Mouse (Mus musculus) thymus, postnatal 25 days (tissue): ENCODE data around the gene Arntl2.
A peak's percentile ranks its signal among the peaks of the same experiment; 100 is the strongest.
"Not testable (repeated sequence)": the region's sequence is repeated elsewhere in the genome, so short reads cannot be mapped to it uniquely, and the experiment has no call there.

Source experiments
- DNase-seq: peaks from one replicate; pipeline ENCODE4 v3.0.0; 2022

The Arntl2 gene

DNA sequence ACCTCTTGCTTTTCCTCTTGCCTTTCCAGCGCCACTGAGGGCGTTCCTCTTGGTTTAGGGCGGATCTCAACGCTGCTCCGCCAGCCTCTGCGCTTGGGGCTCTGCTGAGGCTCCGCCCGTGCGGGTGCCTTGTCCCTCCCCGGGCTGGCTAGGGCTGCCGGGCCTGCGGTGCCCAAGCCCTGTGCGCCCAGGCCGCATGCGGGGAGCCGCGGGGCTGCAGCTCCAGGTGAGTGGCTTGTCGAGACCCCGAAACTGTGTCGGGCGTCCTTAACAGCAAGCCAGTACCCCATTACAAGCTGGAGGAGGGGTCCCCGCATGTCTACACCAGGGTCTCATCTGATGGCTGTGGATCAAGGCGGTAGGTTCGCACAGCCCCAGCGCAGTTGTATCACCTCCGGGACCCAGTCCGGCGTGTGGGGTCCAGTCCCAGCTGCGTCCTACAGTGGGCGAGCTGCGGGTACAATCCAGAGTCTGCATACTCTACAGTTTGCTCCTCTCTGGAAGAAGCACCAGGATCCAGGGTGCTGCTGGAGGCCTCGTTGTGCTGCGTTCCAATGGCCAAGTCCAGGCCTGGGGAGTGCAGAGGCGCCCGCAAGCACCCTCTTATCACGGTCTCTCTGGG is at the start of gene Arntl2:
Gene Arntl2, plus strand, starts transcription at position 132 of the 622 bp plus-strand sequence.
- DNase-seq = peak; percentile 35

DNA sequence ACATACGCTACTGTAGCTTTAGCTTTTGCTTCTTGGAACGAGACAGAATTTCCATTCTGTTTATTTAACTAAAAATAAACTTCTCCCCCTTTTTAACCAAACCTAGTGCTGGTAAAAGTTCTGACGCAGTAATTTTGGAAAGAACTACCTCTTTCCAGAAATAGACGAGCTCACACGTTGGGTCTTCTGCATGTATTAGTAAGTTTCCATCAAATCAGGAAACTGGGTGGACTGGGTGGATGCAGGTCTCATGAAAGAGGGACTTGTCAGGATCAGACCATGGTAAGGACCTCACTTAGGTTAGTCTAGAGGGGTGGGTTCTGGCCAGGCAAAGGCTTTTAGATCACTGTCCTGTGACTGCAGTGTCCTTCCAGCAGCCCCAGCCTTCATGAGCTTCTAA is 49.3 kb upstream of the Arntl2 start:
- DNase-seq = no peak

DNA sequence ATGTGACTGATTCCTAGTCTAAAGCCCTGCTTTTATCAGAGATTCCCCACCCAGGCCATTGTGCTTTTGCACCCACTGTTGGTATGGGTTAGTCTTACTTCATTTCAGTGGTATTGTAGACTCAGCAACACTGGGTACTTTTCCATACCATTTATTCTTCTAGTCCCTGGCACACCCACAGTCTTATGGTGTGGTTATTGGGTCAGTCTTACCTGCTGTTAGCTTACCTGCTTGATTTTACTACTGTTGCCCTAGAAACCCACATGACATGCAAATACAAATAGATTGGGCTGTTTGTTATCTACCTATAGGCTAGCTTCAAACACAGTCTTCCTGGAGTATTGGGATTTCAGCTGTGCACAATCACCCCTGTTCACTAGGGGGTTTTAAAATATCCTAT is 48.8 kb upstream of the Arntl2 start:
- DNase-seq = no peak

DNA sequence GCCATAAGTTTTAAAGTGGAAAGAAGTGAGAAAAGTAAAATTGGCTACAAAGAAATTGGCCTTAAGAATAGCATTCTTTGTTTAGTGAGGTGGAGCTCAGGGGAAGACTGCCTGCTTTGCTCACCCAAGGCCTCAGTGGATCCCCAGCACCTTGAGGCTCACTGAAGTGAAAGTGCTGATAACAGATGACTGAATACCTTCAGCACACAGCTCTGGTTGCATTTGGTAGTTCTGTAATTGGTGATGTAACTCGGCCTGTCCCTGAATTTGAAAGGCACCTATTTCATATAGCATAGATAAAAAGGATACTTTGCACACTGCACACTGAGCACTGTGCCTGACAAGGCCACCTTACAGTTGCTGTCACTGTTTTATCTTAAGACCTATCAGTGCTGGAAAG is 47.6 kb upstream of the Arntl2 start:
- DNase-seq = no peak

DNA sequence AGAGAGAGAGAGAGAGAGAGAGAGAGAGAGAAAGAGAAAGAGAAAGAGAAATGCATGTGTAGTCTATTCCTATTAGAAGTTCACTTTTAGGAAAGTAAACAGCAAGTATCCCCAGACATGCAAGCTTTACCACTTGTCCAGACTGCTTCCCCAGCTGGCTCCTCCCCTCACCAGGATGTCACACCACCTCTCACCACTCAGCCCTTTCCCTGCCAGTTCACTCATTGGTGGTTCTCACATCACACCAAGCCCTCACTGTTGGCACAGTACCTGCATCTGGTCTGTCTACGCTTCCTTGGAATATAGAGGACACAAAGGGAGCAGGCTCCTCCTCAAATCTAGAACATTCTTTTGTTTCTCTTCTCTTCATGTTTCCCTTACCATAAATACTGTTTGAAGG is 44.2 kb upstream of the Arntl2 start:
- no peak for DNase-seq

DNA sequence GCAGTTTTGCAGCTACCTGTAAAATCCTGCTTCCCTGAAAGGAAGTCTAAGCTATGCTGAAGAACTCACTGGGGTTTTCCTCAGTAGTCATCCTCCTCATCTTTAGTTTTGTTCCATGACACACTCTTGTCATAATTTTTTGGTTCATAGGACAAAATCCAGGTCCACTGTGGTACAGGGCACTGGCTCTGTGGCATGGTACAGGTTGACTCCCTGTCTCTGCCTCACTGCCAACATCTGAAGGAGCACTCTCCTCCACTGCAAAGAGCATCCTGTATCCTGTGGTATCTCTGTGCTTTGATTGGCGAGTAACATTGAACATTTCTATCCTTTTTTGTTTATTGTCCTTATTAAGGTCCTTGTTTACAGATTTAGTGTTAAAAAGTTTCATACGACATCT is 43.7 kb upstream of the Arntl2 start:
- DNase-seq = no peak

DNA sequence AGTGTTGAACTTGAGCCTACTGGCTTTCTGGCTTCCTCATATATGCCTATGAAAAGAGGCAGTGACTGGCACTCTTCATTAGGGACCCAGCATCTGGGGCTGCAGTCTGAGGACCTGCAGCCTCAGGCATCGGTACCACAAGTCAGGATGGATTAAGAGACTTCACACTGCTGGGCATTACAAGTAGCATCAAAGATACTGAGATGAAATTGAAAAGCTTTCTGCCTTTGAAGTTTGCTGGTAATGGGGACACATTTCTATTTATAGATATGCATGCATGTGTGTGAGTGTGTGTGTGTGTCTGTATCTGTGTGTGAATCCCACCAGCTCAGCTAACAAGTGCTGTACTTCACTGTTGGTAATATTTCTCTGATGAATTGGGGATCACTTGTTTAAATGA is 43.2 kb upstream of the Arntl2 start:
- no peak for DNase-seq

DNA sequence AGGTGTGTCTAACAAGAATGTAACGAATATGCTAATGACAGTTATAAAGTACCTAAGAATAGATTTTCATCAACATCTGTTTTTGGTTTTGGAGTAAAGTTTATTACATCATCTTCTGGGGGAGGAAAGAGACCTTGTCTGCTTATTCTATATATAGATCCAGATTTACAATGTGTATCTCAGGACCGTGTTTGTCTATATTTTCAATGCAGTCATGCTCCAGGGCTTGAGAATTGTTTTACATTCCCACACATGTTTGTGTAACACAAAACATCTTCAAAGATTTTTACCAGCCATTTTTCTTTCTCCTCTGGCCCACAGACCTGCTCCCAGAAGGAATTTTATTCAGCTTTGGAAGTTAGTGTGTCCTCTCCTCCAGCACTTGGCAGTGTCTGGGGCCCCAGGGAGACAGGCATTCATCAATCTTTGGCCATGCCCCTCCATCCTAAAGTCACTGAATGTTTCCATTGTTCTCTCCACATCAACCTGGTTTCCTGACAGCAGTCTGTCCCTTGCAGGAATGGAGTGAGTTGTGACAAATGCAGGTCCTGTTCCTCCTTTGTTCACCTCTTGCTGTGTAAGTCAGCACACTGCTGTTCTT is 42.2 kb upstream of the Arntl2 start:
- no peak for DNase-seq

DNA sequence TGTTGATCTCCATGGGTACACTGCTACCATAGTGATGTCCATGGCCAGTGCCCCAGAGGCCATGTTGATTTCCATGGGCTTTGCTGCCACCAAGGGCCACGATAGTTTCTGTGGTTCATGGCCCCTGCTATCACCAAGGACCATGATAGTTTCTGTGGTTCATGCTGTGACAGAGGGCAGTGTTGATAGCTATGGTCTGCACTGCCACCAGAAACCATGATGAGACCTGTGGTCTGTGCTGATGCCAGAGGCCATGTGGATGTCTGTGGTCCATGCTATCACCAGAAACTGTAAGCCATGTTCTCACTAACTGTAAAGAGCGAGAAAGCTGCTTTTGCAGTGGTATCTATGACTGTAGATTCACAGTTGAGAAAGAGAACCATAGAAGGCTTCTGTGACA is 40.7 kb upstream of the Arntl2 start:
- DNase-seq = no peak

DNA sequence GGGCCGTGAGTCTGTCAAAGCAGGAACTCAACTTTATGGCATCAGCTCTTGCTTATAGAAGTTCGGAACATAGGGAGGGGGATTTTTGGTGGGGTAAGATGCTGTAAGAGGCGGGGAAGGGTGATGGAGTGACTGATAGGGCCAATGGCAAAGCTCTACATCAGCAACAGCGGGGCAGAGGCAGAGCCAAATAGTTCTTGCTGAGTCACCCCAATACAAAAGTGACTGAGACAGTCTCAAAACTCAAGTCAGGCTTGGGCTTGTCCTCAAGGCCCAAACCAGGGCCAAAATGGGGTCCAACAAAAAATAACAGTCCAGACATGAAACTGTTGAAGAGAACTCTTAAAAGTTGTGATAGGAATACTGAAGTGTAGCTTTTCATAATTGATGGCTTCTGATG is 40.2 kb upstream of the Arntl2 start:
- no peak for DNase-seq

DNA sequence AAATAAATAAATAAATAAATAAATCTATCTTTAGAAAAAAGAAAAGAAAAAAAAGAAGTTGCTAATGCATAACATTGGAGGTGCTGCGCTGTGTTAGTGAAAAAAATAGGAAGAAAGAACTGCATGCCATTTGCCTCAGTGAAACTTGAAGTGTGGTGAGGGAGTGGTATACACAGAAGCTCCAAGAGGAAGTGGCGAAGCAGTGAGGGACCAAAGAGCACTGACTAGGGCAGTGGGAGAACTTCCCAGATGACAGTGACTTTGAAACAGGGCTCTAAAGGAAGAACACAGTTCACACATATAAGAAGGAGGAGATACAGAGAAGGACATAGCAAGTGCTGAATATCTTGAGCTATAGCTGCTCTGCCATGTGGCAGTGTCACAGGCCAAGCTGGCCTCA is 36.8 kb upstream of the Arntl2 start:
- DNase-seq = no peak

DNA sequence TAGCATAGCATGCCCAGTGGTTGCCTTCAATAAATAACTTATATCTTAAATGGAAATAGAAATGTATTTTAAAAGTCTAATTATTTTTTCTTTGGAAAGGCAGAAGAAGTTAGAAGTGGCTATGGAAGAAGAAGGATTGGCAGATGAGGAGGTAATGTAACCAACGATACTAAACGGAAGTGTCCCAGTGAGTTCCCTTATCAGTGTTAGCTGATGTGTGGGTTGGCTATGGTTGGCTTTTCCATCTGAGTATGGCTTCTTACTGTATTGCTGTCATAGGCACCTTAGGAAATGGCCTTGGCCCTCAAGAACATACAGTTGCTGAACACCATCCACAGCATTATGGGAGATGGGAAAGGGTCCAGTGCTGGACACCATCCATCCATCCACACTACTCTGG is 35.8 kb upstream of the Arntl2 start:
- DNase-seq = no peak

DNA sequence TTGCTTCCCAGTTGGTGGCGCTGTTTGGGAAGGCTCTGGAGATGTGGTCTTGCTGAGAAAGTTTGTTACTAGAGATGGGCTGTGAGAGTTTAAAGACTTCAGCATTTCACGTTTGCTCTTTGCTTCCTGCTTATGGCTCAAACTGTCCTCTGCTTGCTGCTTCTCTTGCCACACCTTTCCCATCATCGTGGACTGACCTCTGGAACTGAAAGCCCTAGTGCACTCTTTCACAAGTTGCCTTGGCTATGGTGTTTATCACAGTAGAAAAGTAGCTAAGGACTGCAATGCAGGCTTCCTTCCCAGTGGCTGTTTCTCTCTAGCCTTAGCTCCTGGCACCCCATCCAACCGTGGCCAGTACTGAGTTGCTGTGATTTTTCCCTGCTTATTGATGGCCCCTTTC is 35.1 kb upstream of the Arntl2 start:
- DNase-seq = no peak

DNA sequence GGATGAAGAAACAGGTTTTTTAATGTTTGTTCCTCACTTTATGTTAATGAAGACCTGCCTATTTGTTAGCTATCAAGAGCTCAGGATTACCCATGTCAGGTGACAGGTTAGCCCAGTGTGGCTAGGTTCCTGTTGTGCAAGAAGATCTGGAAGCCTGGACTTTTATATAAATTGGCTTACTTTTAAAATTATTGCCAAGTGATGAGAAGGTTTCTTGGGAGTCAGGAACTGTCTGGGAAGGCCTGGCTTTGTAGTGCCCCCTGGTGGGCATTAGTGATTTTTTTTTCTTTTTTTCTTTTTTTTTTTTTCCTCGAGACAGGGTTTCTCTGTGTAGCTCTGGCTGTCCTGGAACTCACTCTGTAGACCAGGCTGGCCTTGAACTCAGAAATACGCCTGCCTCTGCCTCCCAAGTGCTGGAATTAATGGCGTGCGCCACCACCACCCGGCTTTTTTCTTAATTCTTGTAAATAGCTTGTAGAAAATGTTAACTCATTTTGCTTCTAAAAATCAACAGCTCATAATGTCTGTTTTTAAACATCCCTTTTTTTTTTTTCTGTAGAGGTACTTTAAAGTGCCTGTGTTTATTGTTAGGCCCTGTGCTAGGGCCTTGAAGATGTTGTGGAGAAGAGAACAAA is 33.5 kb upstream of the Arntl2 start:
- no peak for DNase-seq

DNA sequence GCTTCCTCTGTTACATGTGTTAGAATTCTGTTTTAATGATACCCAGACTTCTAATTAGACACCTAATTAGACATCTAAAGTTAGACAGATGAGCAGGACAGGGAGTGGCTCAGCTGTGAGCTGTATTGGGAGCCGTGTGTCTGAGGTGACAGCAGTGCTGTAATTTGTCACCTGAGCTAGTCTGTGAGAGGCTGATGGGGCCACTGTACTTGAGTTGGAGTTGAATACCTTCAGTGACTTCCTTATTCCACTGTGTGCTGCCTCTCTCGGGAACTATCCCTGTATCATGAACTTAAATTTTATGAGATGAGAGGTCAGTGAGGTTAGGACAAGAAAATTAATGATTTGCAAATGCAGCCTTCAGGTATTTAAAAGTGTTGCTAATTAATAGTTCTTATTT is 31.3 kb upstream of the Arntl2 start:
- no peak for DNase-seq

DNA sequence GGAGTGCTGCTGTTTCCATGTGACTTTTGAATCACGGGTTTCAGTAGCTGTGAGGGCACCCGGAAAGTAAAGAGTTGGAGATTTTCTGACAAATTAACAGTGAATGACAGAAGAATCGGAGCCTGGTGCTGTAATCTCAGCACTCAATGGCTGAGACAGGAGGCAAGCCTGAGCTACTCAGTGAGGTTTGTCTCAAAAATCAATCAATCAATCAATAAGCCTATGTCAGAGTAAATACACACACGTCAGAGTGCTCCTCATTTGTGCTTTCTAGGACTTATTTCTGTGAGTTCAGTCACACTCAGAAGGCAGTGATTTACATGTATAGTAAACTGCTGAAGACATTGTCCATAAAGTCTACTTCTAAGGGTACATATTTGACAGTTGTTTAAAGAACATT is 30.6 kb upstream of the Arntl2 start:
- DNase-seq = no peak

DNA sequence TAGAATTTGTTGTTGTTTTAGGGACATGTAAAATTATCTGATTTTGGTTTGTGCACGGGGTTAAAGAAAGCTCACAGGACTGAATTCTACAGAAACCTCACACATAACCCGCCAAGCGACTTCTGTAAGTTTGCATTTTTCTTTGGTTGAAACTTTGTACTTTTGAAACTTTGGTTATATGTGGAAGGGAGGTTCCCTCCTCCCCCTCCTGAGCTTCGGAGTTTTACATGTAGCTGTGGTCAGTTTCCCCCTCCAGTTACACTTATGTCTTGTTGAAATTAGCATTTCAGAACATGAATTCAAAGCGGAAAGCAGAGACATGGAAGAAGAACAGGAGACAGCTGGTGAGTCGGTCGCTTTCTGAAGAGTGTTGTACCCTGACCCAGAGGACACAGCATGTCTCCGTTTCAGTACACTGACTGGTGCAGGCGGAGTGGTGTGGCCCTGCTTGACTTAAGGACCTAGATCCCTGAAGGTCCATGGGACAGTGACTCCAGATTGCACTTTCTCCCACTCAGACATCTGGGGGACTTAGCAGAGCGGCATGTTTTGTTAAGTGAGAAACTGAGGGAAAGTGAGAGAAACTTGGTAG is 26.9 kb upstream of the Arntl2 start:
- no peak for DNase-seq

DNA sequence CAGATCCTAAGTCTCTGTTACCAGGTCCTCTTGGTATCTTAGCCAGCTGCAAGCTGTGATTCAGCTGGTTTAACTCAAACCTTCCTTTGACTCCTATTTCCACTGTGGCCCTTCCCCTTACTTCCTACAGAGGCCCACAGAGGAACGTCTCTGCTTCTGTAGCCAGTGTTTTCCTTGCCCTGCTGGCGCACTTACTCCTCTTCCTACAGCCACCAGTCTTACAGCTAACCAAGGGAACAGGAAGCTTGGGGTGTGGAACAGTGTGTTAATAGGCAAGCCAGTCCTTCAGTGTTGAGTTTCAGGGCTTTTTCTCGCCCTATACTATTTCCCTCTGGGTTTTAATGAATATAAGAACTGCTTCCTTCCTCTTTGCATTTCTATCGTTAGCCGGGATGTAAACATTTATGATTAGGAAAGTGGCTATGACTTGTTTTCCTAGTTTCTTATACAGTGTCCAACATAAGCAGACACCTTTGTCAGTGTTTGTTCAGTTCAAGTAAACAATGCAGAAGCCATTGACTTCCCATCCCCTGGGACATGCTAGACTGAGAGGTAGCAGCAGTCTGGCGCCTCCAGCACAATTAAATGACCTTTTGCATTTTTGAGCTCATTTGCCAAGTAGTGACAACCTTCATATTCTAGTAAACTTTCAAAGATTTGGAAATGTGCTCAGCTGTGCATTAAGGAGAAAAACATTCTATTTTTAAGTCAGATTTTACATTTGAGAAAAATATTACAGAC is 25.7 kb upstream of the Arntl2 start:
- no peak for DNase-seq

DNA sequence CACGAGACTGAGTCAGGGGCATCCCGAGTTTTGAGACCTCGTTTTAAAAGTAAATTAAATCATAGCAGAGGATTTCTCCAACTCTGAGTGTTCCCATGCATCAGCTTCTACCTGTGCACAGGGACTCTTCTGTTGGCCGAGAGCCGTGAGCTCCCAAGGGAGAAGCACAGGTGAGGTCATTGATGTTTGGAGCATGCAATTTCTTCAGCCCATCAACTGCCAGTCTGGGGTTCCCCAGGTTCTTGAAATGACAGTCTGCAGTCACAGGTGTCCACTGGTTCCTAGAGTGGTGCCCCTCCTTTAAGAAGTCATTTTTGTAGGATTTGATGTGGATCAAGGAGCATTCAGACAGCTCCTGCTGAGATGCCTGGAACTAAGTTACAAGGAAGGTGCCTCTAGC is 25.0 kb upstream of the Arntl2 start:
- DNase-seq = no peak

DNA sequence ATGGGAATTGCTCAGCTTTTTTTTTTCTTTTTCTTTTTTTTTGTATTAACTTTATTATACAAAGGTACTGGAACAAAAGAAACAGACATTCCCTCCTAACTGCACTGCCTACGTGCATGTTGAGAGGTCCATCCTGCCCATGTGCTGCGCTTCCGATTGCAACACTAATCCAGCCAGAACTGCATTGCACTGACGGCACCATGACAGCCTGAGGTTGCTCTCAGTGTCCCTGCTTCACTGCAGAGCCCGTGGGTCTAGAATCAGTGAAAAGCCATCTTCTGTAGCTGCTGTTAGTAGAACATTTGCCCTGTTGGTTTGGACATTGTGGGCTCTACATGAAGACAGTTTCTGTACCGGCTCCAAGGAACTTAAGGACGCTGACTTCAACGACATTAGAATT is 20.0 kb upstream of the Arntl2 start:
- DNase-seq = not testable (repeated sequence)

DNA sequence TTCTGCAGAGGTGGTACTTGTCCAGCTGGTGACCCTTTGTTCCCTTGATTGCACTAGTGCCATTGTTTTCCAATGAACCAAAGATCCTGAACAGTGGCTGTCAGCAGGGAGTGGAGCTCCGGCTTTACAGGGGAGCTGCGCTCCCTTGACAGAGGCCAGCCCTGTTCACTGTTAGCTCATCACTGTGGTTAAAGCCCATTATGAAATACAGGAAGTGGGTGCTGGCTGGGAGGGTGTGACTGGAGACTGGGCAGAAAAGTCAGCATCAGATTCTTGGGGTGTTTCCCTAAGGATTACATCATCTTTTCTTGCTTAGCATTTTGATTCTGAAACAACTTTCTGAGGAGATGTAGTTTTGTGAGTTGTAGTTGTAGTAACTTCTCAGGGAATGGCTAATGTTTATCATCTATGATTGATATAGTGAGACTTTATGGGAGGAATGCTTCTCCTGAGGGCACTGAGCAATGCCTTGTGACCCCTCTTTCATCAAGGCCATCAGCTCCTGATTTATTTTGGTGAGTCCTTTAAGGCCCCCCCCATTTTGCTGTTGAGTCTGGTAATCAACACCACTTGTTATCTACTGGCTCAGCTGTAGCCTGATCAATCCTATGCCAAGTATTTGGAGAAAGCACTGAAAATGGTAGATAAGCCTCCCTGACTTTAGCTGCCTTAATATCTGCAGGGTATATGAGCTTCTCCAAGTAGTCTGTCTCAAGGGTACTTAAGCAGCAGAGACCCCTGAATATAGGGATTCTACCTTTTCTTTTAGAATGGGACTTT is 19.1 kb upstream of the Arntl2 start:
- DNase-seq = no peak

DNA sequence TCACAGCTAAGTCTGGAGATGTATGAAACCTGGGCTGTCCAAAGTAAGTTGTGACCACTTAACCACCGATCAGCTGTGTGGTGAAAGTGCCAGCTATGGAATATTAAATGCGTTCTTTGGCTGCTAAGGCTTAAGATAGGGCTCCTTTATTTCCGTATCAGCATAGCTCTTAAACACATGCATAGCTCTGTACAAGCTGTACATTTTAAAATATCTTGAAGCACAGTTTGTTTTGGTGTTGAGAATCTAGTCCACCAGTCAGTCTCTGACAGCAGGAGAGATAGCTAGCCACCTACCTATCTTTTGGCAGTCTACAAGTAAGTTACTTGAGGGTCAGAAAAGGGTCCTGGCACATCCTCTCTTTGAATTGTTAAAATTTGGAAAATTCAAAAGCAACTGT is 17.8 kb upstream of the Arntl2 start:
- no peak for DNase-seq

DNA sequence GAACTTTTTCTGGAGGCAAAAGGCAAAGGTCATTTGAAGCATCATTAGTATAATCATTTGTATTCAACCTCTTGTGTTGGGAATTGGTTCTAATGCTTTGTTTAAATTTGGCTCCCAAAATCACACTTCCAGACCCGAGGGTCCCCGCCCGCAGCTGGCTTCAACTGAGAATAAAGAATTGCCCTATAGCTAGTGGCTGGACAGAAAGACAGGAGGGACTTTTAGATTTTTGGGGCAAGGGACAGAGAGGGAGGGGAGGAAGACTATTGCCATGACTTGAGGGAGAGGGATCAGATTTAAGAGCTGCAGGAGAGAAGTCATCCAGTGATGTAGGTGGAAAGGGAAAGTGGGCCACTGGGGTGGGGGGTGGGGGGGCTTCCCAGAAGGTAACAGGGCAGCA is 14.3 kb upstream of the Arntl2 start:
- DNase-seq = no peak
